Mouse (Mus musculus): ENCODE data around the gene Gzmm.

Gene Gzmm

DNA sequence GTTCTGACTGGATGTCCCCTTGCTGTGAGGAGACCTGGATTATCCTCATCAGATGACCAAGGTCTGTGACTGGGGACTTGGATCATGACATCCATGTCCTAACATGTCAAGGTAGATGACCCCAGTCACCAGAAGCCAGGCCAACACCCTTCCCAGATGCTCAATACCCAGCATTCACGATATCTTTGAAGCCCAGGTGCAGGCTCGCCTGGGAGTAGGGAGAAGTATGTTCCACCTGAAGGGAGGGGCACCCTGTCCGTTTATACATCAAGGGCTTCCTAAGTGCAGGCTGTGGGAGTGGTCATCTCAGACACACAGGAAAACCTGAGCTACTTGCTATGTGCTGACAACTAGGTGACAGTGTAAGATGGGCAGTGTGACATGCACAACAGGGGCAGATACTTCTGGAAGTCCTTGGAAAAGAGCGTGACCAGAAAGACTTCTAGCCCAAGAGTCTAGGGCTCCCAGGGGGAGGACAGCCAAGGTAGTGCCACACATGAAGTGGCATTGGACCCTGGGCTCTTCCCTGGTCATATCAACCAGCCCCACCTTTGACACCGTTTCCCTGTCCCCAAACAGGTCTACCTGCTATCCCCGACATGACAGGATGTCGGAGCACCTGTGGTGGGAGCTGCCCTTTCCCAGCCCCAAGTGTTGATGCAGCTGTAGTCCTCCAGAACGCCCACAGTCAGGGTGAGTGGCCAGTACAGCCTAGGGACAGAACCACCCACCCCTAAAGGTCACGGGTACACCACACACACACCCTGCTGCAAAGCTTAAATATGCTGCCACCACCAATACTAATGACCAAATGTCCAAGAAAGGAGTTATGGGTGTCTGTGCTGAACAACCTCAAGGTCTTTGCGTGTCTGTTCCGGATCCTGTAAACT, 8.0 kb upstream of the Gzmm start:
- in situ Hi-C loops (cut with MseI, MboI) = no loop called here

DNA sequence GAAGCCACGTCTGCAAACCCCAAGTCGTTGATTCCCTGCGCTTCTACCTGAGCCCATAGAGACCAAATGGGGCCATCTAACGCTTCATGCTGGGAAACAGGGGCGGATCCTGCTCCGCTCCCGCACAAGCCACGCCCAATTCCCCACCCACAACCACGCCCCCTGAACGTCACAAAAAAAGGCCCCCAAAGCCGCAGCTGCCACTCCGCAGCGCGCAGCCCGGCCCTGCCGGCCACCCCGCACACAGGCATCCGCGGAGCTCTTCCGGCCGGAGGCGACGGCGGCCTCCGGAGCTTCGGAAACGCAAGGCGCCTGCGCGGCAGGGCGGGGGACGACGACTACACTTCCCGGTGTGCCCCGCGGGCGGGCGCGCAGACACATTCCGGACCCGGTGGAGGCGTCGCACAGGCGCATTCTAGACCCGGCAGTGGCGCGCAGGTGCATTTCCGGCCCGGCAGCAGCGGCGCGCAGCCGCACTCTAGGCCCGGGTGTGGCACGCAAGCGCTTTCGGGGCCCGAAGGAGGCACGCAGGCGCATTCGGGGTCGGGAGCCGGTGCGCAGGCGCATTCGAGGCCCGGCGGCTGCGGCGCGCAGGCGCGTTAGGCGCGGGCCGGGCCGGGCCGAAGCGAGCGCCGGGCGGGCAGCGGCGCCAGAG, 7.1 kb upstream of the Gzmm start, which contains the start of gene Cdc34:
TSS of gene Cdc34 (plus strand) at position 605 of the 655 bp plus-strand sequence.
- in situ Hi-C loops (cut with MseI, MboI) = no loop called here

DNA sequence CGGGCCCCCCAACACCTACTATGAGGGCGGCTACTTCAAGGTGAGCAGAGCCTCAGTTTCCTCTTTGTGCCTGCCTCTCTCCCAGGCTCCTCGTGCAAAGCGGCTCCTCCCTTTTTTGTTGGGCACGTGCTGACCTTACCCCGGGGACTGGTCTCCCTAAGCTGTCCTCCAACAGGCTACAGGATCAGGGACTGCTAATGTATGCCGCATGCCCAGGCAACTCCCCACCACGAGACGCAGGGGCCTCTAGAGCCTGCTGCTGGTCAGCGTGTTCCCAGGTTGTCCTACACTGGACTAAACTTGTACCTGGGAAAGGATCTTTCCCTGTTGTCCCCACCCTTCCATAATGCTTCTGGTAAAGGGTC, 6.3 kb upstream of the Gzmm start:
- in situ Hi-C loops (cut with MseI, MboI) = no loop called here

DNA sequence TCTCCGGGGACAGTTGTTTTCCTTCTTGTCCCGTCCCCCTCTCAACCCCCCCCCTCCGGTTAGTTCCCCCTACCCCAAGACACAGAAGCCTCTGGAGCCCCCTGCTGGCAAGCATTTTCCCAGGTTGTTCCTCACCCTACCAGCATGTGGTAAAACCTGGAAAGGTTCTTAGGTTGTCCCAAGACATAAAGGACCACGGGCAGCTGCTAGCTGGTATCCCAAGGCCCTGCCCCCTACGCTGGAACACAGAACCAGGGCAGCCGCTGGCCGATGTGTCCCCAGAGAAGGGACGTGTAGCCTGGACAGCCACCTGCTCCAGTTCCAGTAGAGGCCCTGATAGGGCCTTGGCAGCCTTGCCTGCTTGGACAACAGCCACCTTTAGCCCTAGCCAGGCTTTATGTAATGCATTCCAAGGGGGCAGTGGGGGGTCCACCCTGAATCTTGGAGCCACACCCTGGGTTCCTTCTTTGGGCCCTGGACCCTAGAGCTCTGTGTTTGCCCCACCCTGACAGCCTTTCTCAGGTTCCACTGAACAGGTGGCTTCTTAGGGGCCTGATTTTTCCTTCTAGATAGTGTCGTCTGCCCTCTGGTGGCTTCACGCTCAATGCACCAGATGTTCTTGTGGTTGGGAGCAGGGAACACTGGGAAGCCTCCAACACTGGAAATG, 5.8 kb upstream of the Gzmm start:
- in situ Hi-C loops (cut with MseI, MboI) = no loop called here

DNA sequence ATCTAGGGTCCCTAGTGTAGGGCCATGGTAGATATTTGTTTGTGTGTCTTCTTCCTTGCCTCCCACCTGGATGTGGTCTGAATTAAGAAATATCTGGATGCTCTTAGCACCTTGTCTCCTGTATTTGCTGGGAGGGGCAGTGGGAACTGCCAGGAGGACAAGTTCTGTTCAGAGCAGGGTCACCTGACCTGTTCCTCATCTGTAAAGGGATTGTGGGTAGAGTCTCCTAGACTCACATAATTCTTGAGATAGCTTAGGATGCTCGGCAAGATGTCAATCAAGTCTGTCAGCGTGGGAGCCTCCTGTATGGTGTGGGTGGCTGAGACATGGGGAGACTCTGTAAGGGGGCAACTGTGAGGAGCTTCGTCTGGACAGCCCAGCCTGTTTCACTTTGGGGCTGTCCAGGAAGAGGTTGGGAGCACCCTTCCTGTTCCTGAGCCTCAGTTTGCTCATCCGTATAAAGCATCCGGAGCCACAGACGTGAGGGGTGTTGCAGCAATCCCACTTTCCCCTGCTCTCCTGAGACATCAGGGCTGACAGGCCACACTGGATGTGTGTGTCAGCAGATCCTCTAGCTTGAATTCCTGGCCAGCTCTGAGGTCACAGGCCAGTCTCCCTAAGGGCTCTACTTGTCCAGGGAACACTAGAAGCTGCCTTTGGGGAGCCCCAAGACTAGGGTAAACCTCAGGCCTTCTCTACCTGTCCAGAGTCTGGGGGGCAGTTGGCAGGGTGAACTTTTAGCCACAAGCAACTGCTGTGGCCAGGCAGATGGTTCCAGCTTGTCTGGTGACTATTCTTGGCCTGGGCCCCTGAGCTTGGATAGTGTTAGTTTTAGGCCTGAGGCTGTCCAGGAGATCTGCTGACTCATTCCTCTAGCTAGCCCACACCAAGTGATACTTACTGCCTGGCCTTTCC, 4.8 kb upstream of the Gzmm start:
- in situ Hi-C loops (cut with MseI, MboI) = no loop called here

DNA sequence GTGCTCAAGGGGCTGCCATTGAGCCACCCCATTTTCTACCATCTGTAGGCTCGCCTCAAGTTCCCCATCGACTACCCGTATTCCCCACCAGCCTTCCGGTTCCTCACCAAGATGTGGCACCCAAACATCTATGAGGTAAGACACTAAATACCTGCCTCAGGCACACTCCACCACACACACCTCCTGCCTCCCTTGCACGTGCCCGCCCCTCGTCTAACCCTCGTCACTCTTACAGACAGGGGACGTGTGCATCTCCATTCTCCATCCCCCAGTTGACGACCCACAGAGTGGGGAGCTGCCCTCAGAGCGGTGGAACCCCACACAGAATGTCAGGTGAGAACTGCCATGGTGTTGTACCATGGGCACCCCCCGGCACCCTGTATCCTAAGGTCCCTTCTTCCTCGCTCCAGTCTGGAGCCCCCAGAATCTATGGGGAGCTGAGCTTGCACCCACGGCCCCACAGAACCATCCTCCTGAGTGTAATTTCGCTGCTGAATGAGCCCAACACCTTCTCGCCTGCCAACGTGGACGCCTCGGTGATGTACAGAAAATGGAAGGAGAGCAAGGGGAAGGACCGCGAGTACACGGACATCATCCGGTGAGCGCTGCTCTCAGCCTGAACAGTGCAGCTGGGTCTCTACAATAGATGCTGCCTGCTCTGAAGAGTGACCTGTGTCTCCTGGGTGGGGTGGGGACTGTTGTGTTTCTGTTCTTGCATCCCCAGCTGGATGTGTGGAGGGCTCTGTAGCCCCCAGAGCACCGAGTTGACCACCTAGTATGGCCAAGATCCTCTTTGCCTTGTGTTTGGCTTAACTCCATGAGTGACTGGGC, 3.8 kb upstream of the Gzmm start:
- in situ Hi-C loops (cut with MseI, MboI) = no loop called here

DNA sequence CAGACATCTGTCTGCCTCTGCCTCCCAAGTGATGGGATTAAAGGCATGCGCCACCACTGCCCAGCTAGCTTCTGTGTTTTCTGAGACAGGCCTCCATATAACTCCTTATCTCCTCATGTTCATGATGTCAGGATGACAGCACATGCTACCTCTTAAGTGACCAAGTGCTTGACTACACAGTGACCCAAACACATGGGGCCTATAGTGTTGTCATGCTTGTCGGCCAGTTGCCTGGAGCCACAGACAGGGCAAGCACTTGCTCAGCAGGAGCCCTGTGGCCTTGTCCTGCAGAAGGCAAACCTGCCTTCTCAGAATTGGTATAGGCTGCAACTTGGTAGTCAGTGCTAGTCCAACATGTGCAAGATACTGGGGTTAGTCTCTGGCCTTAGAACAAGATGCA, 2.6 kb upstream of the Gzmm start:
- in situ Hi-C loops (cut with MseI, MboI) = no loop called here

DNA sequence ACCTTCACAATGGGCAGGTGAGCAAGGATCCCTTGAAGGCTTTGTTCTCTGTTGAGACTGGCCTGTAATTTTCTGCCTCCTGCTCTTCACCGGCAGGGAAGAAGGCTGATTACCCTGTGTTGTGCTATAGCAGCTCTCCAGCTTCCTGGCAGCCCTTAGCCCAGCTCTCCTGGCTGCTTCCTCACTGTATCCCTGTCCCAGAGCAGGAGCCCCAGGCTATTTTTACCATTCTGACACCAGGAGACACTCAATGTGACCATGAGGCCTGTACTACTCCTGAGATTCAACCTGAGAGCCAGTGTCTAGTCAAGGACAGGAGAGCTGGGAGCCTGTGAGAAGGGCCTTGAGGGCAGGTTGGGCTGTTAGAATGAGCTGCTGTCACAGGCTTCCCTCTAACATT, 2.1 kb upstream of the Gzmm start:
- in situ Hi-C loops (cut with MseI, MboI) = no loop called here

DNA sequence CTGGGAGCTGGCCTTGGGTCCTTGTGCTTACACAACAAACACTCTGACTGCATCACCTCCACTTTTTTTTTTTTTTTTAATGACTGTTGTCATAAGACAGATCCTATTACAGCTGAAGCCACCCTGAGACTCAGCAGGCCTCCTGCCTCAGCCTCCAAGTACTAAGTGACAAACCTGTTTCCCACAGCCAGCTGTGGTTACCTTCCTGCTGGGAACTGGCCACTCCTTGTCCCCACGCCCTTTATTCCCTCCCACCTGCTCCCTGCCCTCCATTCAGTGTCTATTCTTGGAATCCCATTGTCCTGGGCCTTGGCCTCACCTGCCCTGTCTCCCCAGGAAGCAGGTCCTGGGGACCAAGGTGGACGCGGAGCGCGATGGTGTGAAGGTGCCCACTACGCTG, 1.3 kb upstream of the Gzmm start:
- in situ Hi-C loops (cut with MseI, MboI) = no loop called here

DNA sequence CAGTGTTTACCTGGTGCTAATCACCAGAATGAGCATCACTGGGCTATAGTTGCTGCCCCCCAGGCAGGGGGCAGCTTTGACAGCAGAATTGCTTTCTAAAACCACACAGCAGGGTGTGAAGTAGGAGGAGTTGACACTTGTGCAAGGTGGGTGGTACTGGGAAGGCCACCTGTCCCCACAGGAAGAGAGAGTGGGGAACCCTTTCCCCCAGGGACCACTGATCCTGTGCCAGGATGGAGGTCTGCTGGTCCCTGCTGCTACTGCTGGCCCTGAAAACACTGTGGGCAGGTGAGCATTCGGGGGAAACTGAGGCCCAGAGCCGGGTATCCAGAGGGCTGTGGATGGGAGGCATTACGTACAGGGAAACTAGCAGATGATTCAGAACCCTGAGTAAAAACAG, 358 bp downstream of the Gzmm start:
- in situ Hi-C loops (cut with MseI, MboI) = no loop called here

DNA sequence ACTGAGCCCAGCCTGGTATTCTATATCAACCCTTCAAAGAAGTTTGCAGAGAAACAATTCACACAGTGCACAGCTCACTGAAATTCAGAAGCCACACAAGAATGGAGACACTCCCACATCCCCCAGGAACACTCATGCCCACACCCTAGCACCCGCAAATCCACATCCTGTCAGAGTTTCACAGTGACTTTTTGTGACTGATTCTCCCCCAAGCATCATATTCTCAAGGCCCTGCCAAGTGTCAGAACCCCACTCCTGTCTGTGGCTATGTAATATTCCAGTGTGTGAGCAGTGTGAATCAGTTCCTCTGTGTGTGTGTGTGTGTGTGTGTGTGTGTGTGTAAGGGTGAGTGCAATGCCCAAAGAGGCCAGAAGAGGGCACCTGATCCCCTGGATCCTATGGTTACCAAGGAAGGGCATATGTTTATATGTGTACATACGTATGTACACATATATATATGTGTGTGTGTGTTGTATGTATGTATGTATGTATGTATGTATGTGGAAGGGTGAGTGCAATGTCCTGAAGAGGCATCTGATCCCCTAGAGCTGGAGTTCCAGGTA, 3.2 kb downstream of the Gzmm start:
- in situ Hi-C loops (cut with MseI, MboI) = no loop called here

DNA sequence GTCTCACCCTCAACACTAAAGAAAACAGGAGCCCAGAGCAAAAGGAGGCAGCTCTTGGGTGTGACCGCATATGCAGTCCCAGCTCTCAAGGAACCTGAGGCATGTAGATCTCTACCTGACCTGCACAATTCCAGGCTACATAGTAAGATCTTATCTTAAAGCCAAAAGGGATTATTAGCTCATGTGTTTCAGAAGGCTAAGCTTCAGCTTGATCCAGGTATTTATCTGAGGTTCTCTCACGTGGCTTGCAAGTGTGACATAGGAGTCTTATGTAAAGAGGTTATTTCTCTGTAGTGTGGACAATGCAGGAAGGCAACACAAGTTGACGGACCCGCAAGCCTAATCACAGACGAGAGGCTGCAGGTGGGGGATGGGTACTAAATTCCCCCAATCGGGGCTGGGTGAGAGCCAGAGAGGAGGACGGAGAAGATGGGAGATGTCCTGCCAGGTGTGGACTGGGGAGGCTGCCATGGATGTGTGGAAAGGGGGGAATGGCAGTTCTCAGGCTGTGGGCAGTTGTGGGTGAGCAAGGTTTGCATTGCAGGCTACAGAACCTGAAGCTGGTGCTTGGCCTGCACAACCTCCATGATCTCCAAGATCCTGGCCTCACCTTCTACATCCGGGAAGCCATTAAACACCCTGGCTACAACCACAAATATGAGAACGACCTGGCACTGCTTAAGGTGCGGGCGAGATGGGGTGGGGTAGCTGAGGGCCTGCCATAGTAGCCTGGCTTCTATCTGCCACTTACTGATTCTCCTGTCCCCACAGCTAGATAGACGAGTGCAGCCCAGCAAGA, 5.0 kb downstream of the Gzmm start:
- in situ Hi-C loops (cut with MseI, MboI) = no loop called here

DNA sequence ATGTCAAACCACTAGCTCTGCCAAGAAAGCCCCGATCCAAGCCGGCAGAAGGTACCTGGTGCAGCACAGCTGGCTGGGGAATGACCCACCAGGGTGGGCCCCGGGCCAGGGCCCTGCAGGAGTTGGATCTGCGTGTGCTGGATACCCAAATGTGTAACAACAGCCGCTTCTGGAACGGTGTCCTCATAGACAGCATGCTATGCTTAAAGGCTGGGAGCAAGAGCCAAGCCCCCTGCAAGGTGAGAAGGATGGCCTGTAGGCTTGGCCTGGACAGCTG, 5.5 kb downstream of the Gzmm start:
- in situ Hi-C loops (cut with MseI, MboI) = no loop called here

DNA sequence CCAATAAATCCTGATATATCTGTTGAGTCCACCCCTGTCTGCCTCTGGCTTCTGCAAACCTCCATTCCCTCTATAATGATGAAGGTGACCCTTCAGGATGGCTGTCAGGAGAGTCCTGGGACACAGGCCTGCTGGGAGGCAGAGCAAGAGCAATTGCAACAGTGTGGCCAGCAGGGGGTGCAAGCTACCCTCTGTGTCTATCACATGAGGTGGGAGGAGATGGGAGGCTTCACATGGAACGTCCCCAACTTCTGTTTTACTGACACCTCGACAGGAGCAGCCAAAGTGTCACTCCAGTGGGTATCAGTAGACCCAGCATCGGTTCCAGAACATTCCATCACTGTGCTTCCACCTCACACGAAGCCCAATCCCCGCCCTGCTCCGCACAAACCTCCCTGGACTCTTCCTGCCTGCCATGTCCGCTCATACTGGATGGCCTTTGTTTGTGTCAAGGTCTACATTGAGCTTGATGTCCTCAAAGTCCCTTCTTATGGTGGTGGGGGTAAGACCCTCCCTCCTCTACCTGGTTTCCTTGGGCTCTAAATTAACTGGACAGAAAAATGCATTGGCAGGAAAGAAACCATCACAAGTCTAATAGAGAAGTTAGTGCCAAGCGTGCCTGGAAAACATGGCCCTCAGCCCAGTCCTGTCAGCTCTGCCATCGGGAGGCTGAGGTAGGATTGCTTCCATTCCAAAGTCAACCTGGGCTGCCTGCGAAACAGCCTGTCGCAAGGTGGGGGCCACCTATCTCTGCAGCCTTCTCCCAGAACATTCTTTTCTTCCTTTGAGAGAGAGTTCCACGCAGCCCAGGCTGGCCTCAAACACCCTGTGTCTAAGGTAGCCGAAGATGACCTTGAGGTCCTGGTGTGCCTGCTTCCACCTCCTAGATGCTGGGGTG, 6.7 kb downstream of the Gzmm start:
- in situ Hi-C loops (cut with MseI, MboI) = no loop called here

DNA sequence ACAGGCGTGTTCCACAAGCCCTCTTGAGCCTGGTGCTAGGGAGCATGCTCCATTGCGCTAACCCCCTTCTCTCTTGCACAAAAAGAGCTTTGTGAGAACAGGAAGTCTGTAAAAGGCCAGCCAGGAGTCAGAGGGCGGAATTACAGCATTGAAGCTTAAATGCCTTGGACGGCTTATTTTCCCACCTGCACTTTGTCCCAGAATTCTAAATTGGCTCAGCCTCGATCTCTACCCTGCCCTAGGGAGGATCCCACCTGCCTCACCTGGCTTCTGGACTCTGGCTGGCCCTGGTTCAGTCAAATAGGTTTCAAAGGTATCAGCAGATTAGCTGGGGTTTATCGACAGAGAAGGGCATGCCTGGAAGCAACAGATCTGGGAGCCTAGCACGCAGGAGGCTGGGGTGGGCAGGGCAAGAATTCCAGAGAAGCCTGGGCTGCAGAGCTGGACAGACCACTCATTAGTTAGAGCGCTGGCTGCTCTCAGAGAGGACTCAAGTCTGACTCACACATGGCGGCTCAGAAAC, 7.4 kb downstream of the Gzmm start:
- in situ Hi-C loops (cut with MseI, MboI) = no loop called here

DNA sequence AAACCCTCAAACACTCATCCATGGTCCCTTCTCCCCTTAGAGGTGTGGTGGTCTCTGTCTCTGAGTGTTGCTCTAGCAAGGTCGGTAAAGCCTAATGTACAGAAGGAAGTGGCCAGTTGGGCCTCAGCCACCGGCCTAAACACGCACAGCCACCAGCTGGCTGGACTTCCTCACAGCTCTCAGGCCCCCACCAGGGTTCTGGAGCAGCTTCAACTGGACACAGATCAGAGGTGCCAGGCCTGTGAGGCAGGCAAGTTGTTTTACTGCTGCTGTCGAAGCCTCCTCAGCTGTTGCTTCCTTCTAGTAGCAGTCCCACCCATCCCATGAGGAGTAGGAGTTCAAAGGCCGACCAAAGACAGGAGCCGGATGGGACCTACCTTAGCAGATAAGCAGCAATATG, 9.1 kb downstream of the Gzmm start:
- in situ Hi-C loops (cut with MseI, MboI) = no loop called here

DNA sequence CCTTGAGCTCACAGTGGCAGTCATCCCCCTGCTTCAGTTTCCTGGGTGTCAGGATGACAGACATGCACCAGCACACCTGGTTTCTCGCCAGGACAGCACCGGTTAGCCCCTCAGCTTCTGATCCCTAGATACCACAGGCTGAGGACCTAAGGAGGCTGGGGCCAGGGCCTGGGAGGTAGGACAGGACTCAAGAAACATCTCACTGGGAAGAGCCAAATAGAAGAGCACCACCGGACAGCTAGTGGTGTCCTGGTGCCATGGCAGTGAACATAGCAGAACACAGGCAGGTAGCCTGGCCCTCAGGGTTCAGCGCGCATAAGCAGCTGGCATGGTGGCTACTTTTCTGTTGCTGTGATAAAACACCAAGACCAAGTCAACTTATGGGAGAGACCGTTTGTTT, 9.6 kb downstream of the Gzmm start:
- in situ Hi-C loops (cut with MseI, MboI) = no loop called here

DNA sequence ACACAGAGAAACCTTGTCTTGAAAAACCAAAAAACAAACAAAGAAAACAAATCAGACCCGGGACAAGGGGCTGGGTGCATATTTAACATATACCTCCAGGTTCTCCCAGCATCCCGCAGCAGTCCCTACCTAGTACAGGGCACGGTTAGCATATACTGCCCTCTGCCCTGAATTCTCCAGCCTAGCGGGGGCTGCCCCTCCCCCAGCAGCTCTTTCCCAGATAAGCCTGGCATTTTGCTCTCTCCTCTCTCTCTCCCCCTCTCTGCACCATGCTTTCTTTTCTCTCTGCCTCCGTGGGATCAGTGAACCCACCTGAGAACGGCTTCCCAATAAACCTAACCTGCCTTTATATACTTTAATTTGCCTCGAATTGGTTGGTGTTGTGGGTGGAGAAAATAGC, 11.9 kb downstream of the Gzmm start:
- in situ Hi-C loops (cut with MseI, MboI) = no loop called here
